Mouse (Mus musculus): ENCODE measurements around the gene B3gnt4. TPM values are rescaled to one million over a fixed set of nuclear protein-coding genes. Genes with fewer than 3 reads are reported as not detected.

B3gnt4 gene
- polyA plus RNA-seq, 1 experiment from 2014 or later, result 0.23 TPM

GRCm38 (mm10) chr5:123525916-123526495 is 15.7 kb downstream of the B3gnt4 start:
- H3K9ac ChIP-seq, result no peak overlapping the region
- H3K9me3 ChIP-seq (replicated peaks), result no peaks in the 10 kb centered on the region
- 87% methylated on average over 9 of the region's 9 CpGs for WGBS
- H3K4me2 ChIP-seq, result no peak overlapping the region
- peaks cover 30% of the 10 kb centered on the region for H3K36me3 ChIP-seq
- H3K27ac ChIP-seq, result no peak overlapping the region
- H3K4me1 ChIP-seq (replicated peaks), result peaks cover 15% of the 10 kb centered on the region
- no peaks in the 10 kb centered on the region for H3K27me3 ChIP-seq
- ATAC-seq (replicated peaks; ENCODE audit: insufficient number of reproducible peaks, insufficient read depth, low FRiP score, low read depth), result no peak
- H3K4me3 ChIP-seq, result no peak overlapping the region

GRCm38 (mm10) chr5:123528641-123529040 is 18.4 kb downstream of the B3gnt4 start:
- no peak overlapping the region for H3K4me2 ChIP-seq
- H3K9ac ChIP-seq, result no peak overlapping the region
- H3K9me3 ChIP-seq (replicated peaks), result no peaks in the 10 kb centered on the region
- ATAC-seq (replicated peaks; ENCODE audit: insufficient number of reproducible peaks, insufficient read depth, low FRiP score, low read depth), result no peak
- peaks cover 55% of the 10 kb centered on the region for H3K36me3 ChIP-seq
- no peaks in the 10 kb centered on the region for H3K27me3 ChIP-seq
- peaks cover 5% of the 10 kb centered on the region for H3K4me1 ChIP-seq (replicated peaks)
- no peak overlapping the region for H3K4me3 ChIP-seq
- WGBS, result 70% methylated on average over 7 of the region's 7 CpGs
- H3K27ac ChIP-seq, result no peak overlapping the region

GRCm38 (mm10) chr5:123530056-123530455 is 19.8 kb downstream of the B3gnt4 start:
- Histone ChIP-seq H3K4me2 (no peak overlapping the region), H3K27me3 (no peaks in the 10 kb centered on the region), H3K4me1 (replicated peaks) (no peaks in the 10 kb centered on the region), H3K4me3 (no peak overlapping the region), H3K27ac (no peak overlapping the region), H3K9ac (no peak overlapping the region), H3K9me3 (replicated peaks) (no peaks in the 10 kb centered on the region), H3K36me3 (peaks cover 66% of the 10 kb centered on the region)
- no peak for ATAC-seq (replicated peaks; ENCODE audit: insufficient number of reproducible peaks, insufficient read depth, low FRiP score, low read depth)
- 84% methylated on average over 8 of the region's 8 CpGs for WGBS

- no peak for ATAC-seq (replicated peaks; ENCODE audit: insufficient number of reproducible peaks, insufficient read depth, low FRiP score, low read depth)
- Histone ChIP-seq H3K9me3 (replicated peaks) (no peaks in the 10 kb centered on the region), H3K4me2 (no peak overlapping the region), H3K27me3 (no peaks in the 10 kb centered on the region), H3K4me1 (replicated peaks) (no peaks in the 10 kb centered on the region), H3K4me3 (no peak overlapping the region), H3K27ac (no peak overlapping the region), H3K36me3 (peaks cover 79% of the 10 kb centered on the region), H3K9ac (no peak overlapping the region)
- 87% methylated on average over 10 of the region's 10 CpGs for WGBS
These were observed 23.5 kb downstream of the B3gnt4 start for GRCm38 (mm10) chr5:123533801-123534200.

GRCm38 (mm10) chr5:123555693-123556092 is 45.4 kb downstream of the B3gnt4 start:
- Histone ChIP-seq H3K9ac (no peak overlapping the region), H3K36me3 (peaks cover 35% of the 10 kb centered on the region), H3K4me3 (no peak overlapping the region), H3K4me1 (replicated peaks) (peaks cover 2% of the 10 kb centered on the region; the same call in 1 of the 2 replicates), H3K27me3 (no peaks in the 10 kb centered on the region), H3K9me3 (replicated peaks) (no peaks in the 10 kb centered on the region), H3K27ac (no peak overlapping the region), H3K4me2 (no peak overlapping the region)
- ATAC-seq (replicated peaks; ENCODE audit: insufficient number of reproducible peaks, insufficient read depth, low FRiP score, low read depth), result no peak
- WGBS, result 80% methylated on average over 7 of the region's 7 CpGs

DNA sequence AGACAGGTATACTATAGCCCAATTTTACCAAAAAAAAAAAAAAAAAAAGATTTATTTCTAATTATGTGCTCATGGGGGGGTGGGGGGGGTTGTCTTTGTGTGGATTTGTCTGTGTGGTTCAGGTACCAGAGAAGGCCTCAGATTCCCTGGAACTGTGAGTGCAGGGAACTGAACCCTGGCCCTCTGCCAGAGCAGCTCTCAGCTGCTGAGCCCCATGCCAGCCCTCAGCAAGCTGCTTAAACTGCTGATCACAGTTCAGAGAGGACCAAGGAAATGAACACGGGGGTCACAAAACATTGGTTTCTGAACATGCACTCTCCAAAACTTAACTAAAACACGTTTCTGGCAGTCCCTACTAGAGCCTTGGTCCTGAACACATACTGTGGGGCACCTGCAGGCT is 46.2 kb downstream of the B3gnt4 start:
- Histone ChIP-seq H3K9ac (no peak overlapping the region), H3K4me1 (replicated peaks) (peaks cover 2% of the 10 kb centered on the region; the same call in 1 of the 2 replicates), H3K9me3 (replicated peaks) (no peaks in the 10 kb centered on the region), H3K36me3 (peaks cover 39% of the 10 kb centered on the region), H3K27me3 (no peaks in the 10 kb centered on the region), H3K4me3 (no peak overlapping the region), H3K4me2 (no peak overlapping the region), H3K27ac (no peak overlapping the region)
- ATAC-seq (replicated peaks; ENCODE audit: insufficient number of reproducible peaks, insufficient read depth, low FRiP score, low read depth), result no peak
- 62% methylated on average over 2 of the region's 2 CpGs for WGBS

- H3K27me3 ChIP-seq, result no peaks in the 10 kb centered on the region
- H3K4me3 ChIP-seq, result no peak overlapping the region
- no peak overlapping the region for H3K9ac ChIP-seq
- H3K4me2 ChIP-seq, result no peak overlapping the region
- H3K4me1 ChIP-seq (replicated peaks), result peaks cover 2% of the 10 kb centered on the region; the same call in 1 of the 2 replicates
- WGBS, result 91% methylated on average over 8 of the region's 8 CpGs
- no peaks in the 10 kb centered on the region for H3K9me3 ChIP-seq (replicated peaks)
- no peak overlapping the region for H3K27ac ChIP-seq
- no peak for ATAC-seq (replicated peaks; ENCODE audit: insufficient number of reproducible peaks, insufficient read depth, low FRiP score, low read depth)
- H3K36me3 ChIP-seq, result peaks cover 68% of the 10 kb centered on the region
These were observed 49.3 kb downstream of the B3gnt4 start for GRCm38 (mm10) chr5:123559588-123559987.

- Histone ChIP-seq H3K27ac (no peak overlapping the region), H3K9ac (no peak overlapping the region), H3K4me2 (no peak overlapping the region), H3K27me3 (no peaks in the 10 kb centered on the region), H3K4me1 (replicated peaks) (peaks cover 2% of the 10 kb centered on the region; the same call in 1 of the 2 replicates), H3K9me3 (replicated peaks) (no peaks in the 10 kb centered on the region), H3K4me3 (no peak overlapping the region), H3K36me3 (peaks cover 76% of the 10 kb centered on the region)
- 89% methylated on average over 11 of the region's 11 CpGs for WGBS
- ATAC-seq (replicated peaks; ENCODE audit: insufficient number of reproducible peaks, insufficient read depth, low FRiP score, low read depth), result no peak
These were observed 50.9 kb downstream of the B3gnt4 start for GRCm38 (mm10) chr5:123561128-123561527.

Small RNA genes within 50 kb of the gene (microRNA-seq; reads per million reads assigned to microRNA genes)
- 1.5 reads per million for gene Mir7647

Other genes with a start within 250 kb of the B3gnt4 start
- 12.4 and 15.4 TPM in 2 replicates for gene Bcl7a, start 166.6 kb upstream of the B3gnt4 start, polyA plus RNA-seq (2015; fragmentation: Nextera tagmentation; extraction: Ambion mirVana)
- gene Mlxip, start 115.7 kb upstream of the B3gnt4 start, polyA plus RNA-seq (2015; fragmentation: Nextera tagmentation; extraction: Ambion mirVana), result 9.1 and 14.4 TPM in 2 replicates
- 0.06 TPM in 2 replicates for gene Lrrc43, start 21.2 kb upstream of the B3gnt4 start, polyA plus RNA-seq (2015; fragmentation: Nextera tagmentation; extraction: Ambion mirVana)
- gene Il31, start 21.0 kb upstream of the B3gnt4 start, polyA plus RNA-seq (2015; fragmentation: Nextera tagmentation; extraction: Ambion mirVana), result not detected in 2 replicates
- gene Diablo, start 13.7 kb downstream of the B3gnt4 start, polyA plus RNA-seq (2015; fragmentation: Nextera tagmentation; extraction: Ambion mirVana), result 88.4 and 97.6 TPM in 2 replicates
- 0.18 and 2.6 TPM in 2 replicates for gene Gm49027, start 15.0 kb downstream of the B3gnt4 start, polyA plus RNA-seq (2015; fragmentation: Nextera tagmentation; extraction: Ambion mirVana)
- 17.3 and 21.1 TPM in 2 replicates for gene Vps33a, start 62.6 kb downstream of the B3gnt4 start, polyA plus RNA-seq (2015; fragmentation: Nextera tagmentation; extraction: Ambion mirVana)
- gene Clip1, start 174.2 kb downstream of the B3gnt4 start, polyA plus RNA-seq (2015; fragmentation: Nextera tagmentation; extraction: Ambion mirVana), result 51.9 and 53.5 TPM in 2 replicates
- 54.5 and 59.7 TPM in 2 replicates for gene Zcchc8, start 210.6 kb downstream of the B3gnt4 start, polyA plus RNA-seq (2015; fragmentation: Nextera tagmentation; extraction: Ambion mirVana)
- gene Rsrc2, start 239.0 kb downstream of the B3gnt4 start, polyA plus RNA-seq (2015; fragmentation: Nextera tagmentation; extraction: Ambion mirVana), result 75.4 and 84.3 TPM in 2 replicates
- 14.2 and 18.0 TPM in 2 replicates for gene Kntc1, start 239.3 kb downstream of the B3gnt4 start, polyA plus RNA-seq (2015; fragmentation: Nextera tagmentation; extraction: Ambion mirVana)

Data from heart, embryonic 15.5 days (tissue).